Mouse (Mus musculus): Measurements from ENCODE around the gene Vps45. TPM values are rescaled to one million over a fixed set of nuclear protein-coding genes. Genes with fewer than 3 reads are reported as not detected.
A peak's percentile ranks its signal among the peaks of the same experiment; 100 is the strongest.

Gene Vps45
- polyA plus RNA-seq, 1 experiment from 2014 or later, result 24.8 TPM

GRCm38 (mm10) chr3:95994381-95994846 lies 63.9 kb downstream of the Vps45 start:
- peak; percentile 52 for DNase-seq (ENCODE audit: low spot score)
- peak overlapping the region; percentile 95 for H3K27ac ChIP-seq (ENCODE audit: low read depth, low read length)
- H3K4me2 ChIP-seq (ENCODE audit: low read depth, low read length, severe bottlenecking), result peak overlapping the region; percentile 75
- WGBS, result 11% methylated on average over 6 of the region's 6 CpGs
- H3K27me3 ChIP-seq (ENCODE audit: control insufficient read depth, insufficient read depth, low read length), result no peaks in the 10 kb centered on the region
- peak overlapping the region; percentile 83 for H3K4me3 ChIP-seq (ENCODE audit: low read depth, low read length)
- peaks cover 27% of the 10 kb centered on the region for H3K4me1 ChIP-seq (replicated peaks; ENCODE audit: control insufficient read depth, insufficient read depth, low read length)
- H3K36me3 ChIP-seq (ENCODE audit: control insufficient read depth, insufficient read depth, low read length), result peaks cover 10% of the 10 kb centered on the region; the same call in 1 of the 2 replicates
- ATAC-seq (replicated peaks; ENCODE audit: low FRiP score), result no peak
- H3K9ac ChIP-seq (ENCODE audit: low read length), result peak overlapping the region; percentile 98
- no peaks in the 10 kb centered on the region for H3K9me3 ChIP-seq (ENCODE audit: control insufficient read depth, low read length)

- ATAC-seq (replicated peaks; ENCODE audit: low FRiP score) (no peak), DNase-seq (ENCODE audit: low spot score) (no peak)
- WGBS, result 40% methylated on average over 4 of the region's 4 CpGs
- H3K4me3 ChIP-seq (ENCODE audit: low read depth, low read length), result peak overlapping the region; percentile 83
- H3K9ac ChIP-seq (ENCODE audit: low read length), result peak overlapping the region; percentile 98
- H3K27ac ChIP-seq (ENCODE audit: low read depth, low read length), result 0 out of 2 replicates have a peak overlapping the region, but pooled peaks have one; percentile 8
- no peaks in the 10 kb centered on the region for H3K27me3 ChIP-seq (ENCODE audit: control insufficient read depth, insufficient read depth, low read length)
- H3K4me2 ChIP-seq (ENCODE audit: low read depth, low read length, severe bottlenecking), result peak overlapping the region; percentile 75
- peaks cover 15% of the 10 kb centered on the region; the same call in 1 of the 2 replicates for H3K36me3 ChIP-seq (ENCODE audit: control insufficient read depth, insufficient read depth, low read length)
- H3K9me3 ChIP-seq (ENCODE audit: control insufficient read depth, low read length), result no peaks in the 10 kb centered on the region
- H3K4me1 ChIP-seq (replicated peaks; ENCODE audit: control insufficient read depth, insufficient read depth, low read length), result peaks cover 27% of the 10 kb centered on the region
Observed at GRCm38 (mm10) chr3:95993881-95994280, 64.4 kb downstream of the Vps45 start.

GRCm38 (mm10) chr3:95992990-95993603 lies 65.2 kb downstream of the Vps45 start:
- peaks cover 22% of the 10 kb centered on the region; the same call in 1 of the 2 replicates for H3K36me3 ChIP-seq (ENCODE audit: control insufficient read depth, insufficient read depth, low read length)
- peak overlapping the region; percentile 83 for H3K4me3 ChIP-seq (ENCODE audit: low read depth, low read length)
- H3K9ac ChIP-seq (ENCODE audit: low read length), result peak overlapping the region; percentile 98
- H3K4me2 ChIP-seq (ENCODE audit: low read depth, low read length, severe bottlenecking), result peak overlapping the region; percentile 75
- no peaks in the 10 kb centered on the region for H3K27me3 ChIP-seq (ENCODE audit: control insufficient read depth, insufficient read depth, low read length)
- ATAC-seq (replicated peaks; ENCODE audit: low FRiP score), result no peak
- no peak overlapping the region for H3K27ac ChIP-seq (ENCODE audit: low read depth, low read length)
- 45% methylated on average over 5 of the region's 5 CpGs for WGBS
- H3K4me1 ChIP-seq (replicated peaks; ENCODE audit: control insufficient read depth, insufficient read depth, low read length), result peaks cover 27% of the 10 kb centered on the region
- H3K9me3 ChIP-seq (ENCODE audit: control insufficient read depth, low read length), result no peaks in the 10 kb centered on the region
- DNase-seq (ENCODE audit: low spot score), result no peak

- ATAC-seq (replicated peaks; ENCODE audit: low FRiP score) (no peak), DNase-seq (ENCODE audit: low spot score) (no peak)
- Histone ChIP-seq H3K4me3 (ENCODE audit: low read depth, low read length) (no peak overlapping the region), H3K27ac (ENCODE audit: low read depth, low read length) (no peak overlapping the region), H3K36me3 (ENCODE audit: control insufficient read depth, insufficient read depth, low read length) (peaks cover 22% of the 10 kb centered on the region; the same call in 1 of the 2 replicates), H3K9ac (ENCODE audit: low read length) (no peak overlapping the region), H3K27me3 (ENCODE audit: control insufficient read depth, insufficient read depth, low read length) (no peaks in the 10 kb centered on the region), H3K9me3 (ENCODE audit: control insufficient read depth, low read length) (no peaks in the 10 kb centered on the region), H3K4me2 (ENCODE audit: low read depth, low read length, severe bottlenecking) (no peak overlapping the region), H3K4me1 (replicated peaks; ENCODE audit: control insufficient read depth, insufficient read depth, low read length) (peaks cover 26% of the 10 kb centered on the region)
- 90% methylated on average over 12 of the region's 12 CpGs for WGBS
Observed at GRCm38 (mm10) chr3:95990413-95990941, 67.8 kb downstream of the Vps45 start.

GRCm38 (mm10) chr3:95988969-95989368 lies 69.3 kb downstream of the Vps45 start:
- Histone ChIP-seq H3K27me3 (ENCODE audit: control insufficient read depth, insufficient read depth, low read length) (no peaks in the 10 kb centered on the region), H3K9me3 (ENCODE audit: control insufficient read depth, low read length) (no peaks in the 10 kb centered on the region), H3K36me3 (ENCODE audit: control insufficient read depth, insufficient read depth, low read length) (peaks cover 22% of the 10 kb centered on the region; the same call in 1 of the 2 replicates), H3K27ac (ENCODE audit: low read depth, low read length) (no peak overlapping the region), H3K4me1 (replicated peaks; ENCODE audit: control insufficient read depth, insufficient read depth, low read length) (peaks cover 33% of the 10 kb centered on the region), H3K9ac (ENCODE audit: low read length) (no peak overlapping the region), H3K4me3 (ENCODE audit: low read depth, low read length) (no peak overlapping the region), H3K4me2 (ENCODE audit: low read depth, low read length, severe bottlenecking) (no peak overlapping the region)
- ATAC-seq (replicated peaks; ENCODE audit: low FRiP score) (no peak), DNase-seq (ENCODE audit: low spot score) (no peak)
- 73% methylated on average over 10 of the region's 10 CpGs for WGBS

- no peak overlapping the region for H3K27ac ChIP-seq (ENCODE audit: low read depth, low read length)
- WGBS, result 100% methylated on average over 1 of the region's 1 CpGs
- H3K4me1 ChIP-seq (replicated peaks; ENCODE audit: control insufficient read depth, insufficient read depth, low read length), result peaks cover 25% of the 10 kb centered on the region
- no peak overlapping the region for H3K9ac ChIP-seq (ENCODE audit: low read length)
- H3K36me3 ChIP-seq (ENCODE audit: control insufficient read depth, insufficient read depth, low read length), result peaks cover 22% of the 10 kb centered on the region; the same call in 1 of the 2 replicates
- H3K4me3 ChIP-seq (ENCODE audit: low read depth, low read length), result no peak overlapping the region
- H3K27me3 ChIP-seq (ENCODE audit: control insufficient read depth, insufficient read depth, low read length), result no peaks in the 10 kb centered on the region
- DNase-seq (ENCODE audit: low spot score) (no peak), ATAC-seq (replicated peaks; ENCODE audit: low FRiP score) (no peak)
- H3K9me3 ChIP-seq (ENCODE audit: control insufficient read depth, low read length), result no peaks in the 10 kb centered on the region
- no peak overlapping the region for H3K4me2 ChIP-seq (ENCODE audit: low read depth, low read length, severe bottlenecking)
Observed at GRCm38 (mm10) chr3:95988138-95988537, 70.1 kb downstream of the Vps45 start.

- no peak for DNase-seq (ENCODE audit: low spot score)
- H3K27ac ChIP-seq (ENCODE audit: low read depth, low read length), result no peak overlapping the region
- no peaks in the 10 kb centered on the region for H3K9me3 ChIP-seq (ENCODE audit: control insufficient read depth, low read length)
- no peak overlapping the region for H3K4me2 ChIP-seq (ENCODE audit: low read depth, low read length, severe bottlenecking)
- H3K36me3 ChIP-seq (ENCODE audit: control insufficient read depth, insufficient read depth, low read length), result peaks cover 22% of the 10 kb centered on the region; the same call in 1 of the 2 replicates
- H3K4me3 ChIP-seq (ENCODE audit: low read depth, low read length), result no peak overlapping the region
- WGBS, result 81% methylated on average over 6 of the region's 6 CpGs
- peaks cover 25% of the 10 kb centered on the region for H3K4me1 ChIP-seq (replicated peaks; ENCODE audit: control insufficient read depth, insufficient read depth, low read length)
- ATAC-seq (replicated peaks; ENCODE audit: low FRiP score), result no peak
- no peak overlapping the region for H3K9ac ChIP-seq (ENCODE audit: low read length)
- H3K27me3 ChIP-seq (ENCODE audit: control insufficient read depth, insufficient read depth, low read length), result no peaks in the 10 kb centered on the region
Observed at GRCm38 (mm10) chr3:95987386-95988110, 70.7 kb downstream of the Vps45 start.

- WGBS, result 78% methylated on average over 4 of the region's 4 CpGs
- Histone ChIP-seq H3K4me3 (ENCODE audit: low read depth, low read length) (no peak overlapping the region), H3K4me1 (replicated peaks; ENCODE audit: control insufficient read depth, insufficient read depth, low read length) (peaks cover 22% of the 10 kb centered on the region), H3K27ac (ENCODE audit: low read depth, low read length) (peak overlapping the region; percentile 90; the same call in 1 of the 2 replicates), H3K9ac (ENCODE audit: low read length) (no peak overlapping the region), H3K4me2 (ENCODE audit: low read depth, low read length, severe bottlenecking) (no peak overlapping the region), H3K36me3 (ENCODE audit: control insufficient read depth, insufficient read depth, low read length) (peaks cover 22% of the 10 kb centered on the region; the same call in 1 of the 2 replicates), H3K27me3 (ENCODE audit: control insufficient read depth, insufficient read depth, low read length) (no peaks in the 10 kb centered on the region), H3K9me3 (ENCODE audit: control insufficient read depth, low read length) (no peaks in the 10 kb centered on the region)
- DNase-seq (ENCODE audit: low spot score) (no peak), ATAC-seq (replicated peaks; ENCODE audit: low FRiP score) (no peak)
Observed at GRCm38 (mm10) chr3:95986984-95987383, 71.3 kb downstream of the Vps45 start.
